Mouse (Mus musculus): ENCODE data around the gene Hipk2.
A peak's percentile ranks its signal among the peaks of the same experiment; 100 is the strongest.

Gene Hipk2

GRCm38 (mm10) chr6:38865805-38866204 lies 10.2 kb downstream of the Hipk2 start:
- DNase-seq: peak; percentile 38

GRCm38 (mm10) chr6:38863595-38863994 lies 12.4 kb downstream of the Hipk2 start:
- DNase-seq: no peak

- DNase-seq: no peak
Observed at GRCm38 (mm10) chr6:38860301-38860700, 15.7 kb downstream of the Hipk2 start.

- no peak for DNase-seq
Observed at GRCm38 (mm10) chr6:38859819-38860218, 16.1 kb downstream of the Hipk2 start.

- DNase-seq: no peak
Observed at GRCm38 (mm10) chr6:38853561-38853992, 22.4 kb downstream of the Hipk2 start.

GRCm38 (mm10) chr6:38851740-38852139 lies 24.2 kb downstream of the Hipk2 start:
- no peak for DNase-seq

- no peak for DNase-seq
Observed at GRCm38 (mm10) chr6:38850715-38851259, 25.2 kb downstream of the Hipk2 start.

GRCm38 (mm10) chr6:38847958-38848910 lies 27.7 kb downstream of the Hipk2 start:
- no peak for DNase-seq

- no peak for DNase-seq
Observed at GRCm38 (mm10) chr6:38847447-38847846, 28.5 kb downstream of the Hipk2 start.

- DNase-seq: no peak
Observed at GRCm38 (mm10) chr6:38846330-38847195, 29.4 kb downstream of the Hipk2 start.

- no peak for DNase-seq
Observed at GRCm38 (mm10) chr6:38845876-38846275, 30.1 kb downstream of the Hipk2 start.

- no peak for DNase-seq
Observed at GRCm38 (mm10) chr6:38845117-38845516, 30.8 kb downstream of the Hipk2 start.

- no peak for DNase-seq
Observed at GRCm38 (mm10) chr6:38841551-38841950, 34.4 kb downstream of the Hipk2 start.

- no peak for DNase-seq
Observed at GRCm38 (mm10) chr6:38840780-38841179, 35.2 kb downstream of the Hipk2 start.

- DNase-seq: no peak
Observed at GRCm38 (mm10) chr6:38840380-38840779, 35.6 kb downstream of the Hipk2 start.

GRCm38 (mm10) chr6:38839891-38840290 lies 36.1 kb downstream of the Hipk2 start:
- no peak for DNase-seq

GRCm38 (mm10) chr6:38838061-38838460 lies 37.9 kb downstream of the Hipk2 start:
- DNase-seq: no peak

GRCm38 (mm10) chr6:38835217-38835616 lies 40.7 kb downstream of the Hipk2 start:
- DNase-seq: peak; percentile 37

GRCm38 (mm10) chr6:38834727-38835126 lies 41.2 kb downstream of the Hipk2 start:
- no peak for DNase-seq

- DNase-seq: no peak
Observed at GRCm38 (mm10) chr6:38833721-38834120, 42.2 kb downstream of the Hipk2 start.

- DNase-seq: no peak
Observed at GRCm38 (mm10) chr6:38829452-38829851, 46.5 kb downstream of the Hipk2 start.

GRCm38 (mm10) chr6:38828211-38828610 lies 47.8 kb downstream of the Hipk2 start:
- DNase-seq: peak; percentile 47

GRCm38 (mm10) chr6:38827435-38827834 lies 48.5 kb downstream of the Hipk2 start:
- no peak for DNase-seq

All from lung, postnatal 36 days (tissue).